Mouse (Mus musculus): ENCODE results near the gene Vmn2r104. TPM values are rescaled to one million over a fixed set of nuclear protein-coding genes. Genes with fewer than 3 reads are reported as not detected.

The Vmn2r104 gene
- polyA plus RNA-seq (2015; fragmentation: Nextera tagmentation; extraction: Ambion mirVana): not detected in 2 replicates

GRCm38 (mm10) chr17:20048236-20048635 is at the start of gene Vmn2r104:
TSS of gene Vmn2r104 (minus strand) at chr17:20048336.
- no peak for TF ChIP-seq CTCF (IDR thresholded peaks at IDR 0.05; ENCODE audit: low read depth)
- no peak within 1 kb of the TSS for H3K27ac ChIP-seq
- no peaks in the 10 kb centered on the region for H3K4me1 ChIP-seq (replicated peaks; ENCODE audit: insufficient read depth, low read length)
- H3K9ac ChIP-seq (ENCODE audit: low read depth, low read length): no peak within 1 kb of the TSS
- 83% methylated on average over 1 of the region's 1 CpGs for WGBS
- no peaks in the 10 kb centered on the region for H3K27me3 ChIP-seq (ENCODE audit: insufficient read depth, low read length)
- H3K4me3 ChIP-seq (replicated peaks; ENCODE audit: low read depth, low read length): no peak within 1 kb of the TSS
- no peak for DNase-seq (ENCODE audit: low spot score)
- no peaks in the 10 kb centered on the region for H3K36me3 ChIP-seq (ENCODE audit: insufficient read depth, low read length)
- peaks cover 7% of the 10 kb centered on the region for H3K9me3 ChIP-seq (replicated peaks; ENCODE audit: low read length)
- H3K4me2 ChIP-seq (ENCODE audit: low read length): no peak within 1 kb of the TSS
- ATAC-seq (replicated peaks; ENCODE audit: low FRiP score, low read depth): no peak

- H3K9ac ChIP-seq (ENCODE audit: low read depth, low read length): no peak overlapping the region
- 77% methylated on average over 6 of the region's 6 CpGs for WGBS
- no peaks in the 10 kb centered on the region for H3K4me1 ChIP-seq (replicated peaks; ENCODE audit: insufficient read depth, low read length)
- H3K4me3 ChIP-seq (replicated peaks; ENCODE audit: low read depth, low read length): no peak overlapping the region
- ATAC-seq (replicated peaks; ENCODE audit: low FRiP score, low read depth) (no peak), DNase-seq (ENCODE audit: low spot score) (no peak)
- H3K27ac ChIP-seq: no peak overlapping the region
- no peak overlapping the region for H3K4me2 ChIP-seq (ENCODE audit: low read length)
- H3K27me3 ChIP-seq (ENCODE audit: insufficient read depth, low read length): no peaks in the 10 kb centered on the region
- no peak for TF ChIP-seq CTCF (IDR thresholded peaks at IDR 0.05; ENCODE audit: low read depth)
- no peaks in the 10 kb centered on the region for H3K9me3 ChIP-seq (replicated peaks; ENCODE audit: low read length)
- H3K36me3 ChIP-seq (ENCODE audit: insufficient read depth, low read length): no peaks in the 10 kb centered on the region
Observed at GRCm38 (mm10) chr17:20074090-20074489, 26.0 kb upstream of the Vmn2r104 start.

- H3K27ac ChIP-seq: no peak overlapping the region
- H3K27me3 ChIP-seq (ENCODE audit: insufficient read depth, low read length): no peaks in the 10 kb centered on the region
- H3K4me3 ChIP-seq (replicated peaks; ENCODE audit: low read depth, low read length): no peak overlapping the region
- ATAC-seq (replicated peaks; ENCODE audit: low FRiP score, low read depth) (no peak), DNase-seq (ENCODE audit: low spot score) (no peak)
- H3K4me1 ChIP-seq (replicated peaks; ENCODE audit: insufficient read depth, low read length): no peaks in the 10 kb centered on the region
- no peak overlapping the region for H3K4me2 ChIP-seq (ENCODE audit: low read length)
- no peak for TF ChIP-seq CTCF (IDR thresholded peaks at IDR 0.05; ENCODE audit: low read depth)
- no peaks in the 10 kb centered on the region for H3K36me3 ChIP-seq (ENCODE audit: insufficient read depth, low read length)
- H3K9me3 ChIP-seq (replicated peaks; ENCODE audit: low read length): no peaks in the 10 kb centered on the region
- 94% methylated on average over 4 of the region's 4 CpGs for WGBS
- H3K9ac ChIP-seq (ENCODE audit: low read depth, low read length): no peak overlapping the region
Observed at GRCm38 (mm10) chr17:20071656-20072396, 23.7 kb upstream of the Vmn2r104 start.

Other genes starting within 250 kb of the Vmn2r104 start
- not detected in 2 replicates for gene Fpr-rs7, start 65.9 kb upstream of the Vmn2r104 start, polyA plus RNA-seq (2015; fragmentation: Nextera tagmentation; extraction: Ambion mirVana)
- gene Fpr-rs6, start 134.8 kb upstream of the Vmn2r104 start, polyA plus RNA-seq (2015; fragmentation: Nextera tagmentation; extraction: Ambion mirVana): not detected in 2 replicates
- gene Vmn2r105, start 186.7 kb upstream of the Vmn2r104 start, polyA plus RNA-seq (2015; fragmentation: Nextera tagmentation; extraction: Ambion mirVana): not detected in 2 replicates
- not detected in 2 replicates for gene Vmn2r106, start 237.2 kb upstream of the Vmn2r104 start, polyA plus RNA-seq (2015; fragmentation: Nextera tagmentation; extraction: Ambion mirVana)

Measured in kidney, postnatal 0 days (tissue).